Mouse (Mus musculus): ENCODE data around the gene Nlrp3.

Gene Nlrp3

GRCm38 (mm10) chr11:59541324-59541723 lies at the start of gene Nlrp3:
Gene Nlrp3 (plus strand): TSS chr11:59541568.
- no peak for DNase-seq

GRCm38 (mm10) chr11:59496672-59497310 lies 44.6 kb upstream of the Nlrp3 start:
- DNase-seq, result no peak

GRCm38 (mm10) chr11:59497747-59498146 lies 43.6 kb upstream of the Nlrp3 start:
- DNase-seq, result no peak

GRCm38 (mm10) chr11:59501978-59502700 lies 39.2 kb upstream of the Nlrp3 start:
- DNase-seq, result no peak

- DNase-seq, result peak; percentile 65 to 69
These were observed 36.0 kb upstream of the Nlrp3 start for GRCm38 (mm10) chr11:59505351-59505838.

GRCm38 (mm10) chr11:59505839-59506712 lies 35.3 kb upstream of the Nlrp3 start:
- DNase-seq, result peak; percentile 90 to 94

- DNase-seq, result no peak
These were observed 34.7 kb upstream of the Nlrp3 start for GRCm38 (mm10) chr11:59506713-59507074.

- DNase-seq, result no peak
These were observed 29.8 kb upstream of the Nlrp3 start for GRCm38 (mm10) chr11:59511558-59511957.

- DNase-seq, result no peak
These were observed 28.6 kb upstream of the Nlrp3 start for GRCm38 (mm10) chr11:59512733-59513132.

- no peak for DNase-seq
These were observed 27.8 kb upstream of the Nlrp3 start for GRCm38 (mm10) chr11:59513556-59513955.

- DNase-seq, result no peak
These were observed 27.0 kb upstream of the Nlrp3 start for GRCm38 (mm10) chr11:59514381-59514780.

- DNase-seq, result no peak
These were observed 26.6 kb upstream of the Nlrp3 start for GRCm38 (mm10) chr11:59514789-59515188.

- DNase-seq, result no peak
These were observed 23.9 kb upstream of the Nlrp3 start for GRCm38 (mm10) chr11:59517441-59517840.

GRCm38 (mm10) chr11:59518226-59518625 lies 23.1 kb upstream of the Nlrp3 start:
- peak in 1 of 2 experiments; percentile 29 for DNase-seq

GRCm38 (mm10) chr11:59519741-59520495 lies 21.4 kb upstream of the Nlrp3 start:
- DNase-seq, result no peak

- no peak for DNase-seq
These were observed 17.2 kb upstream of the Nlrp3 start for GRCm38 (mm10) chr11:59524150-59524549.

GRCm38 (mm10) chr11:59525237-59525636 lies 16.1 kb upstream of the Nlrp3 start:
- peak; percentile 72 to 87 for DNase-seq

- DNase-seq, result peak; percentile 55 to 63
These were observed 14.8 kb upstream of the Nlrp3 start, which contains the start of gene Zkscan17 for GRCm38 (mm10) chr11:59526472-59527080. Gene Zkscan17 (minus strand): TSS chr11:59526751.

- DNase-seq, result no peak
These were observed 11.1 kb upstream of the Nlrp3 start for GRCm38 (mm10) chr11:59530221-59530620.

- no peak for DNase-seq
These were observed 10.4 kb upstream of the Nlrp3 start for GRCm38 (mm10) chr11:59530870-59531535.

- DNase-seq, result no peak
These were observed 9.8 kb upstream of the Nlrp3 start for GRCm38 (mm10) chr11:59531562-59531961.
